Comparison of ENCODE assay signal across 9 mouse cellular contexts in the genomic region with DNA sequence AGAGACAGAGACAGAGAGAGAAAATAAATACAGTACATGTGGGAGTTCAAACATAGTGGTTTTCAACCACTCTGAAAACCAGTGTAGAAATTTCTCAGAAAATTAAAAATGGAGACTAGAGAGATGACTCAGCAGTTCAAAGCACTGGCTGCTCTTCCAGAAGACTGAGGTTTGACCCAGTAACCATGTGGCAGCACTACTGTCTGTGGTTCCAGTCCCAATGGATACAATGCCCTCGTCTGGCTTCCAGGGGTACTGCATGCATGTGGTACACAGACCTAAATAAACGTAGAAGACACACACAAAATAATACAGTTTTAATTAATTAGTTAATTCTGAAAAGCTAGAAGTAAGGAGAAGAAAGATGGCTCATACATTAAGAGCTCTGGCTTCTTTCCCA. TPM values are rescaled to one million over a fixed set of nuclear protein-coding genes. Genes with fewer than 3 reads are reported as not detected.
DNase-seq lines count a peak whose midpoint lies in the region; ATAC-seq and TF ChIP-seq lines count a peak whose summit lies in the region.
"Had no signal": no experiment of that assay in that cellular context is flagged by ENCODE, and none has a peak within 500 bp of the region (broad histone marks: within the 10 kb centered on the region; RNA-seq: fewer than 3 reads in every experiment).

No protein-coding gene starts in this region.

- H3K36me3 ChIP-seq in liver, embryonic 13.5 days: no peaks in the 10 kb centered on the region

- intact Hi-C loops in left cerebral cortex, adult 2 months (cut with DNase I): no loop called here

- 42% methylated on average over 2 of the region's 2 CpGs for WGBS in liver, embryonic 13.5 days (ENCODE audit: insufficient replicate concordance)

- TF ChIP-seq CTCF in left cerebral cortex, adult 2 months (IDR thresholded peaks at IDR 0.05): peak; percentile 9; the same call in 1 of the 2 replicates

- no peak for ATAC-seq in liver, embryonic 13.5 days (ENCODE audit: low read depth)

- no peak overlapping the region for H3K4me2 ChIP-seq in liver, embryonic 13.5 days

- H3K4me3 ChIP-seq in left cerebral cortex, adult 2 months: no peak overlapping the region
- no peak overlapping the region for H3K4me3 ChIP-seq in liver, embryonic 13.5 days (replicated peaks)

- DNase-seq in left cerebral cortex, adult 2 months (ENCODE audit: extremely low spot score in 1 of 2, low spot score in 2 of 2): no peak
- DNase-seq in left cerebral cortex, adult 18-20 months (ENCODE audit: low spot score in 2 of 2): no peak
- DNase-seq in ES-CJ7 (ENCODE audit: low read depth, low spot score): peak; percentile 86
- DNase-seq in ZHBTc4 (ENCODE audit: low read depth, low spot score): peak; percentile 86
- peak; percentile 13 for DNase-seq in liver, embryonic 13.5 days
- no peak for DNase-seq in layer of hippocampus, postnatal 25 days (ENCODE audit: extremely low spot score in 1 of 2, low spot score in 1 of 2)
- no peak for DNase-seq in cerebellum, adult 9-11 months

- no peaks in the 10 kb centered on the region for H3K9me3 ChIP-seq in liver, embryonic 13.5 days (replicated peaks)

- H3K9ac ChIP-seq in liver, embryonic 13.5 days: no peak overlapping the region

- H3K27me3 ChIP-seq in liver, embryonic 13.5 days: no peaks in the 10 kb centered on the region

- no peaks in the 10 kb centered on the region for H3K4me1 ChIP-seq in liver, embryonic 13.5 days (replicated peaks)

- H3K27ac ChIP-seq in left cerebral cortex, adult 2 months: no peak overlapping the region
- H3K27ac ChIP-seq in liver, embryonic 13.5 days: no peak overlapping the region

RNA-seq across cellular contexts. Expression of a gene that starts 23.4 kb away (rescaled TPM):
- total RNA-seq in left cerebral cortex, adult 2 months (2021): not detected
- not detected for total RNA-seq in left cerebral cortex, adult 18-20 months (2021)
- polyA plus RNA-seq in liver, embryonic 13.5 days (2015; fragmentation: Nextera tagmentation; extraction: Ambion mirVana): 0.09 and 0.24 TPM in 2 replicates
- not detected for total RNA-seq in layer of hippocampus, postnatal 25 days (2021)
- polyA plus RNA-seq: cortical plate, adult 2 months; gonadal fat pad, adult 2 months had no signal

RNA-seq across cellular contexts. Expression of a gene that starts 24.4 kb away (rescaled TPM):
- total RNA-seq in left cerebral cortex, adult 2 months (2021): not detected
- total RNA-seq in left cerebral cortex, adult 18-20 months (2021): not detected
- 0.05 TPM in 1 of 2 replicates, not detected in the other for polyA plus RNA-seq in liver, embryonic 13.5 days (2015; fragmentation: Nextera tagmentation; extraction: Ambion mirVana)
- not detected for total RNA-seq in layer of hippocampus, postnatal 25 days (2021)
- polyA plus RNA-seq: cortical plate, adult 2 months; gonadal fat pad, adult 2 months had no signal

RNA-seq across cellular contexts. Expression of a gene that starts 58.5 kb away (rescaled TPM):
- not detected for total RNA-seq in left cerebral cortex, adult 2 months (2021)
- not detected for total RNA-seq in left cerebral cortex, adult 18-20 months (2021)
- not detected in 2 replicates for polyA plus RNA-seq in liver, embryonic 13.5 days (2015; fragmentation: Nextera tagmentation; extraction: Ambion mirVana)
- total RNA-seq in layer of hippocampus, postnatal 25 days (2021): not detected
- polyA plus RNA-seq: cortical plate, adult 2 months had no signal

Comparison
In these comparisons a context has a peak if more than half of its experiments do, and no peak if none do; other contexts are left out.
1. DNase-seq: peak in ES-CJ7 (single experiment), ZHBTc4 (single experiment) and liver, embryonic 13.5 days (single experiment); none in left cerebral cortex, adult 2 months (0 of 2), left cerebral cortex, adult 18-20 months (0 of 2), layer of hippocampus, postnatal 25 days (0 of 2) and cerebellum, adult 9-11 months (single experiment).